Mouse (Mus musculus): ENCODE data around the gene Gm10271.

DNA sequence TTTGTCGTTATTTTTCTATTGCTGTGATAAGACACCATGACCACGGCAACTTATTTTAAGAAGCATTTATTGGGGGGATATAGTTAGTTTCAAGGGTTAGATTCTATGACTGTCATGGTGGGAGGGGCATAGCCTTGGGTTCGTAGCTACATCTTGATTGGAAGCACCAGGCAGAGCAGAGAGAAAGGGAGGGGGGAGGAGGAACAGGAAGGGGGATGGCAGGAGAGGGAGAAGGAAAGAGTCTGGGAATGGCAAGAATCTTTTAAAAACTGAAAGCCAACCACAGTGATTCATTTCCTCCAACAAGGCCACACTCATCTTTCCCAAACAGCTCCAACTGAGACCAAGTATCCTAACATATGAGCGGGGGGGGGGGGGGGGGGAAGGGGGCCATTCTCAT lies 10.1 kb upstream of the Gm10271 start:
- TF ChIP-seq POLR2A (IDR thresholded peaks at IDR 0.05; ENCODE audit: control insufficient read depth, low read depth, low read length), result no peak
- TF ChIP-seq CTCF (IDR thresholded peaks at IDR 0.05; ENCODE audit: control insufficient read depth, insufficient read depth, insufficient replicate concordance, low read depth, low read length), result no peak
